Mouse (Mus musculus) CH12F3 (cell line): Measurements from ENCODE around the gene Ankef1.

Experiments
- in situ Hi-C: fragments of 300-500 bp; cut with MboI; formaldehyde crosslinking; loops from 2 replicates; pipeline ENCODE4 v1.14.3; 2020; ENCODE audit warnings: low sequenced_read_pairs

The Ankef1 gene

DNA sequence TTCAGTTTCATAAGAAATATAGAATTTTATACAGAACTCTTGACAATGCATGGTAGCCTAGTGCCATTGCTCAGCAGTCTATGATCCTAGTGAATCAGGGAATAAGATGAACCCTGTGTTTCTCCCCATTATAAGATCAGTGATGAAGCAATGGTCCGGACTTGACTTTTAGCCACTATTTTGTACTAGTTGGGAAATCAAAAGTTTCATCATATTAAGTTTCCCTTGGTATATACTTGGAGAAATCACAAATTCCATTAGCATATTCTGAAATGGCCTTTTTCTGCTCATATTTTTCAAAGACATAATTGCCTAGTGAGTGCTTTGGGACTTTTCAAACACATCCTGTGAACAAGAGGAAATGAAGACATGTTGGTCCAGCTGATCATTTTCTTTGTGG lies at the start of gene Ankef1:
Ankef1 (plus strand) TSS at position 260 of the 400 bp plus-strand sequence.
- in situ Hi-C loops = no loop called here

DNA sequence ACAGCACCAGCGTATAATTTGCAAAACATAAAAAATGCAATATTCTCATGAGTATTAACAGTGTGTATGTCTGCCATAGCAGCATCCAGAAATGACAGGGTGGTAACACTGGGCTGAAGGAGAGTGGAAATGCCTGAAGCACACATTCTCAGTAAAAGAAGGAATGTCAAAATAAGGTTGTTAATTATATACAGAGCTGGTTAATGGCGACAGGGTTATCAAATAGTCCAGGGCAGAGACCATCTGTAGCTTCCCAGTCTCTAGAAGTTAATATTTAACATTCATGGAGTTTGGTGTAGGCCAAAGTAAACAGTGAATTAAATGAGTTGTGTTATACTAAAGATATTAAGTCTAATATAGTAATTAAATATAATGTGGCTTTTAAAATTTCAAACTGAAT lies 45.2 kb upstream of the Ankef1 start:
- in situ Hi-C loops = no loop called here

DNA sequence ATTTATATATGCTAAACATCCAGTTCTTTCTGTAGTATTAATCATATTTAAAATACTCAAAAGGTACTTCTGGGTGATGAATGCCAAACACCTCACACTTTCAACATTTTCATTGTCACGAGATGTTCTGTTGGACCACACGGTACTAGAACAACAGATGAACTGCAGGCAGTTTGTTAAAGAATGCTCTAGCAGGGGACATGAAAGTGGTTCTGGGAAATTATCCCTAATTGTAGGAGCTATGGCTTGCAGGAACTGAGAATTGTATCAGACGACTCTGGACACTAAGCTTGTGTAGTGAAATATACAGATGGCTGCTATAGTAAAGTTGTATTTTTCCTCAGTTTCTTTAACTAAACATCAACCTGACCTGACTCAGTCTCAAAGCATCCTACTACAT lies 44.8 kb upstream of the Ankef1 start:
- in situ Hi-C loops = no loop called here

DNA sequence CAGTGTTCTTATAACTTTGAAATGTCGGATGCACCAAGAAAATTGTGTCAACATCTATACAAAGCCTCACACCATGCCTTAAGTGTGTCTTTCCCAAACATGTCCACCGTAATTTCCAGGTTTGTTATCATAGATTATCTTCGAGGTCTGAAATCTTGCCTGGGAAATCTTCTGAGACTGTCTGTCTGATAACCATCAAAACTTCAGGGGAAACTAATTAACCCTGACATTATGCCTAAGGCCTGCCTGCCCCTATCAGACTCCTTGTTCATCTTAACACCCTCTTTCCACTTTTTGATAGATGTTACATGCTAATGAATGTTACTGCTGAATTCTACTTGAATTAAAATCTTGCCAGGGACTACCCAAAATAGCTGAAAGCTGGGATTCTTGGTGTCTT lies 24.1 kb upstream of the Ankef1 start:
- in situ Hi-C loops = no loop called here

DNA sequence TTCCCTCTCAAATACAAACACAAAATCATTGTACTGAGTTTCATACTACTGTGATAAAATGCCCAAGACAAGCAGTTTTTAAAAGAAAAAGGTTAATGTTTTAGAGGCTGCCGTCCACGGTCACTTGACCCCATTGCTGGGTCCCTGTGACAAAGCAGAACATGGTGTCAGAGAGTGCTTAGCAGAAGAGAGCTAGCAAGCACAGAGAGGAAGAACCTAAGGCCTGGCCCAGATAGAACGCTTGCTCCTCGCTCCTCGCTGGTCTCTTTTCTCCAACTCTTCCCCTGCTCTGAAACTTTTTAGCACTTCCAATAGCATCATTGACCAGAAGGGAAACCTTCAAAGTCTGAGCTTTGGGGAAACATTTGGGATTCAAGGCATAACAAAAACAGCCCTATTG lies 19.4 kb upstream of the Ankef1 start:
- in situ Hi-C loops = no loop called here

DNA sequence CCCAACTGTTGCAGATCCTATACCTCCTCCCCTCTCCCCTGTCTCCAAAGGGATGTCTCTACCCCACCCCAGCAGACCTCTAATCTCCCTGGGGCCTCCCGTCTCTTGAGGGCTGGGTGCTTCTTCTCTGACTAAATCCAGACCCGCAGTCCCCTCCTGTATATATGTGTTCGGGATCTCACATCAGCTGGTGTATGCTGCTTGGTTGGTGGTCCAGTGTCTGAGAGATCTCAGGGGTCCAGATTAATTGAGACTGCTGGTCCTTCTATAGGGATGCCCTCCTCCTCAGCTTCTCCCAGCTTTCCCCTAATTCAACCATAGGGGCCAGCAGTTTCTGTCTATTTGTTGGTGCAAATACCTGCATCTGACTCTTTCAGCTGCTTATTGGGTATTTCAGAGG lies 18.7 kb upstream of the Ankef1 start:
- in situ Hi-C loops = no loop called here

DNA sequence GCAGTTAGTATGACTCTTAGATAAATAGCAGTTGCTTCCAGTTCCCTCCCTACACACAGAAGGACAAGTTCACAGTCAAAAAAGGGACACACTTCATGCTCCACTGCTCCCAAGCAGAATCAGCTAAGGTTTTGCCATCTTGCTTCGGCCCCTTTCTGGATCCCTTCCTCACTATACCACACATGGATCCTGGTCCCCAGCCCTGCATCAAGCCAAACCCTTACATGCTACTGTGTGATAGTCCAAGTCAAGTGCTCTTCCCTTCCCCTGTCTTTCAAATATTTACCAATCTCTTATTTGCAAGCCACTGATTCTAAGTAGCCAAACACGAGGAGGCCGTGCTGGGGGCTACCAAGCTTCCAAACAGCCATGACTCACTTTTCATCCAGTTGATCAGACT lies 16.8 kb upstream of the Ankef1 start:
- in situ Hi-C loops = no loop called here

DNA sequence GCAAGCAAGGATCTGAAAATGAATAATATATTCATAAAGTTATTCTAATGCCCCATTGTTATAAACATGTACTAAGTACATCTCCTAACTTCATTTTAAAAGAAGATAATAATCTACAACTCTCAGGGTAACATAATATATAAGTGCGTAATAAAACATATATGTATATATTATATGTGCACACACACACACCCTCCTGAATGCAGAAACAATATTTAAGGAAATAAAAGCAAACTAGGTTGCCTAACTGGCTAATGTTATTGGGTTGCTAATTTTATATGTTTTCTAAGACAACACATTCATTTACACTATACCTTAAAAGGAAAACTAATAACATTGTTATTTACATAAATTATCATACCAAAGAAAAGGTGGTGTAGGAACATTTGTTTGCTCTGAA lies 16.3 kb upstream of the Ankef1 start:
- in situ Hi-C loops = no loop called here

DNA sequence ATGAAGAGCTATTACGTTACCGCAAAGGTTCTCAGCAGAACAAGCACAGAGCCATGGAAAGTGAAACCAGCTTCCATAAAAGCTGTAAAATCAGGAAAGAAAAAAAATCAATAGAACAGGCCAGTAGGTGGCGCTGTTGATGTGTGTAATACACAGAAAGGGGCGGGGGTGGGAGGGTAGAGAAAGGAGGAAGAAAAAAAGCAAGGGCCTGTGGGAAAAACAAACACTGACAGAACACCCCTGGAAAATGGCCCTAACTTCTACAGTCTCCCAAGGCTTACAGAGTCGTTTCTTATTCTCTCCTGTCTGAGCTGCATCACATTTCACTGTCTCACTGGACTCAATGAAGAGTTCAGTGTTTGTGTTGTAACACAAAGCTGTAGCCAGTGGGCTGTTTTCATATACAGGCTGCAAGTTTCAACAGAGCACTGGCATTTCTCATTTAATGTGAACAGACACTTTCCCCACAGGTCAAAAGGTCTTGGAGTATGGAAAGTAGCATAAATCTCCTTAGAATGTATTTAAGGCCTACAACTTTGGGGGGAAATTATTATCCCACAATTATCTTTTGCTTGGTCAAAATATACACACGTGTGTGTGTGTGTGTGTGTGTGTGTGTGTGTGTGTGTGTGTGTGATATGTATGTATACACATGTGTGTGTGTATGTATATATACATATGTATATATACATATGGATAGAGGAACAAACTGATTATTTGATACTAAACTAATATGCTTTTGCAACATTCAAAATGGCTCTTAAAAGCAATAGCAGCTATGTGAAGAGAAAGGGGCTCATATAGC lies 15.7 kb upstream of the Ankef1 start:
- in situ Hi-C loops = no loop called here

DNA sequence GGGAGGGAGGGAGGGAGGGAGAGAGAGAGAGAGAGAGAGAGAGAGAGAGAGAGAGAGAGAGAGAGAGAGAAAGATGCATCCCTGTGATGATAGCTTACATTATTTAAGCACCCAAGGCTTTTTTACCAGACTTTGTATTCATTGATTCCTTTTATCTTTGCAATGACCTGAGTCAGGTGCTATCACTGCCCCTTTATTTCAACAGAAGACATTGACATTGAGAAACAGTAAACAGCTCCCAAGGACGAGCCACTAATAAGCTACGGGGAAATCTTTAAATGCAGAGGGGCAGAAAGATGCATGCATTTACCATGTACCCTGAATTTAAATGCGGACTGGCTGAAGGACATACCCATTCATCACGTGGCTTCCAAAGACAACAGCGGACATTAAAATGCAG lies 14.7 kb upstream of the Ankef1 start:
- in situ Hi-C loops = no loop called here

DNA sequence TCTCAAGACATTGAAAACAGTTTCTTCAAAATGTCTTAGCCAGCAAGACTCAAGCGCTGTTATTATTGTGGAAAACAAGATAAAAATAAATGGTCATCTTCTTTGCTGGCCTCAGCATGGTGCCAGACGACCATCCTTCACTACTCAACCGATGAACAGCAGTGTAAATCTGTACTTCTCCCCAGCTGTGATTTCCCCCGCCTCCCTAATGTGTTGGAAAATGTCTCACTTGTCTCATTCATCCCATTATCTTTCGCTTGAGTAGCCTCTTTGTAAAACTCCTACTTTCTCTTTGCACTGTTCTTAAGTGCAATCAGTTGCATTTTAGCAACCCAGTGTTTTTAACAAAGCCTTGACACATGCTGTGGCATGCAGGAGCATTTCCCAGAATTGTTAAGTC lies 9.4 kb downstream of the Ankef1 start:
- in situ Hi-C loops = no loop called here

DNA sequence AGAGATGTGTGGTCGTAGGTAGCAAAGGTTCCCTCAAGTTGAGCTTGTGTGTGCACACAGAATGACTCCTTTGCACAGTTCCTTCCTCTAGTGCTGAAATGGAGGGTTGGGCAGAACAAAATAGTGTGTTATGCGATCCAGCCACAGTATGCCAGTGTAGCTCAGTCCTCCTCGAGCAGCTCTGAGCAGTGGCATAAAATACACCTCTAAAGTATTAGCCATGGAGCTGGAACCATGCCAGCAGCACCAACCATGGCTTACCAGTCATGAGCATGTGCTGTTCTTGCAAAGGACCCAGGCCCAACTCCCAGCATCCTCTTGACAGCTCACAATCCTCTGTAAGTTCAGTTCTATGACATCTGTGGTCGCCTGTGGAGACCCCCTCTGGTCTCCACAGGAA lies 10.0 kb downstream of the Ankef1 start:
- in situ Hi-C loops = no loop called here

DNA sequence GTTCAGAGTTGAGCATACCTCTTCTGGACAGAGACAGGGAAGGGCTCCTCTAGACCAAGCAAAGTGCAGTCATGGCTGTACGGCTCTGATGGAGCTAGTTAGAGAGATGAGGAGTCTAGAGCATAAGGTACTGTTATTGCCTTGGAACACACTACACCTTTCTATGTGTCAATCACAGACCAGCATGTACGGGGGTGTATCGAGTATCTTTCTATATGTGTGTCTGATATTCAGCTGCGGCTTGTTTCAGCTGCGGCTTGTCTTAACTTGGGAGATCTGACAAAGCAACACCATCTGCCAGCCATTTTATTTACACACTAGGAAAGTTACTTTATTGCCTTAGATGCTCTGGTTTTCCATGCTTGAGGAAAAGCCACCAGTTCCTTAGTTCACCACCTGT lies 11.1 kb downstream of the Ankef1 start:
- in situ Hi-C loops = no loop called here

DNA sequence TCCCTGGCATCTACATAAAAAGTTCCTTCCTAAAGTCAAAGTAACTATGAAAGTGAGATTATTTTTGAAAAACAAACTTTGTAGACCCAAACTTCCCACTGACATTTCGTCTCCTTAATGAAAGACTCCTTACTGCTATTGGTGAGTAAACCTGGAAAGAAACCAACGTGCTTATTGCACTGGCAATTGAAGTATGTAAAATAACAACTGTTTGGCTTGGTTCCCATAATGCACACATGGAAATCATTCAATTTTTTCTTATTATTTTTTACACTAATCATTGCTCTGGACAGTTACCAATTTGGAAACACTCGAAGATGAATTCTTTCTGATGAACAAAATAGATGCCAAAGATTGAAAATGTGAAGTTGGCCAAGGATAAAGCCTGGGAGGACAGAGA lies 12.1 kb downstream of the Ankef1 start:
- in situ Hi-C loops = no loop called here

DNA sequence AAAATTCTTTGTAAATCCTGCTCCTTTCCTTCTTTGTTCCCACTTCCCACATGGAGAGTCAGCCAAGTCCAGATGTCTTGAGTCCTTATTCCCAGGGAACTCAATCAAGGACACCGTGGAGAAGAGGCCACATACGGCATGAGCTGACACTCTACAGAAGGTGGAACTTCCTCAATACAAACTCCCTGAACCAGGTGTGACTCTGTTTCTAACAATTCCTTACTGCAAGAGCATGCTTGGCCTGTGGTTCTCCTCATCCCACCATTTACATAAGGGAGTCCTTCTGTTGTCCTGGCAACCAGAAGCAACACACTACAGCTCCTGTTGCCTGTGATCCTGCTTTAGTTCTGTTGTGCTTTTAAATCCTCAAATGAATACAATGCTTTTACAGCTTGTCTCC lies 13.8 kb downstream of the Ankef1 start:
- in situ Hi-C loops = no loop called here

DNA sequence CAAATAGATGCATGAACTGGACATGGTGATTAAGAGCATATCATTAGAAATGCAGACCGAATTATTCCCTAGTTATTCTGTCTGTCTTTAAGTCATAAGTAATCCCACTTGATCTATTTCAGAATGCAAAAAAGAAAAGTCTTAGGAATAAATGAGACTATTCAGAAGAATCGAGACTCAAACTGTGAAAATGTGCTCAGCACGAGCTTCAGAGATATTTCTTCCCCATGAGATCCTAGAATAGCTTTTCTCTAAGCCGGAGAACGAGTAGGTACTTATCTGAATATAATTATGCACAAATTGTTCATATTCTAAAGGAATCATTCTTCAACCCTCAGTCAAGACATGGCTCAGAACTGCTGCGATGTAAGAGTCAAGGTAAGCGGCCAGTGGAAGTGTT lies 27.2 kb downstream of the Ankef1 start:
- in situ Hi-C loops = no loop called here

DNA sequence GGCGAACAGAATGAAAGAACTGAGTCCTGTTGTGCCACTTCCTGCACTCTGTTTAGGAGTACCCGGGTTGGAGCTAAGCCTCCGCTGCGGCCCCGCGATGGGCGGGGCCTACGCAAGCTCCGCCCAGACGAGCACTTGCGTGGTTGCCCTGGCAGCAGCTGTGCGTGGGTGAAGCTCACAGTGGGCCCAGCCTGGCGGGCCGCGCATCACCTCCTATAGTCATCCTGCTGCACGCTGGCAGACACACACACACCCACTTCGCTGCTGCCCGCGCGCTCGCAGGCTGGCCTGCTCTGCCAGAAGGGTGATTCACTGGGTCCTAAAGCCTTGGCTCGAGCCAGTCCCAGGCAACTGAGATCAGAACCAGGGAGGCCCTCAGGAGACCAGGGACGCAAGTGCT lies 30.3 kb downstream of the Ankef1 start:
- in situ Hi-C loops = no loop called here

DNA sequence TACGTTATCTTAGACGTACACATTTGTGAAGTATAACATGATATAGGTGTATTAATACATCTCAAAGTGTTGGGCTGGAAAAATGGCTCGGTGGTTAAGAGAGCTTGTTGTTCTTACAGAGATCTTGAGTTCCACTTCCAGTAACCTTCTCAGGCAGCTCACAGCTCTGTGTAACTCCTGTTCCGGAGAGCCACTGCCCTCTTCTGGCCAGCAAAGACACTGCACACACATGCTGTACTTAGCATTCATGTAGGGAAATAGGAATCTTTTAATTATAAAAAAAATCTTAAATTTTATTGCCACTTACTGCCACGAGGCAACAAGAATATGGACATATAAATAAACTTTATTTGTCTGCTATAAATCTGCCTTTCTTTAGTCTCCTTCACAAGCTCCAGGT lies 56.3 kb downstream of the Ankef1 start:
- in situ Hi-C loops = no loop called here

DNA sequence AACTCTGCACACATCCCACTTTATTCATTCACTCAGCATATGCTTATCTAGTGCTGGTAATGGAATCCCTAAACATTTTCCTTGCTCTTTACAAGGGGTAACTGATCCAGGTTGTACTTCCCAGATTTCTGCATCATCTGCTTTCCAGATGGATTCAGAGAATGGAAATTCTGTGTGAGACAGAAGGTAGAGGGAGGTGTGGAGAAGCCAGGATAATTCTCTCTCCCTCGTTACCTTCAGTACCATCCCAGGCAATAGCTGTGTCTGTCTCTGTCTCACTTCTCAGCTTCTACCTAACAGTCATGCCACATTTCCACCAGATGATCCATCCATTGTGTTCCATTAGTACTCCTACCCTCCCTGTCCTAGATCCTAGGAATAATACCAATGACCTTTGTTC lies 60.6 kb downstream of the Ankef1 start:
- in situ Hi-C loops = no loop called here

DNA sequence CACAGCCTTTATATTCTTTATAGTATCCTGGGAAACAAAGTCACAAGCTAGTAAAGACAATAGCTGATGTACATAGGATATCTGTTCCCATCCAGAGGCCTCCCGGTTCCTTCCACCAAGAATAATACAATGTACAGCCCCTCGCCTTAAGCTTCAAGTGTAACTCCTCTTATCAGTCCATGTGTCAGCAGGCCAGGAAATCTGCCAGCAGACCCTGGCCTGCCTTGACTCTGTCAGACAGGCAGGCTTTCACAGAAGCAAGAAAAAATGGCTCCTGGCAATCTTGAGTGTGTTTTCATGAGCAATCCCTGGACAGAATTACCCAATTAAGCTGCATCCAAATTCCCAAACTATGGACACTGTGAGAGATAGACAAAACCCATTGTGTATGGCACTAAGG lies 69.1 kb downstream of the Ankef1 start:
- in situ Hi-C loops = no loop called here

DNA sequence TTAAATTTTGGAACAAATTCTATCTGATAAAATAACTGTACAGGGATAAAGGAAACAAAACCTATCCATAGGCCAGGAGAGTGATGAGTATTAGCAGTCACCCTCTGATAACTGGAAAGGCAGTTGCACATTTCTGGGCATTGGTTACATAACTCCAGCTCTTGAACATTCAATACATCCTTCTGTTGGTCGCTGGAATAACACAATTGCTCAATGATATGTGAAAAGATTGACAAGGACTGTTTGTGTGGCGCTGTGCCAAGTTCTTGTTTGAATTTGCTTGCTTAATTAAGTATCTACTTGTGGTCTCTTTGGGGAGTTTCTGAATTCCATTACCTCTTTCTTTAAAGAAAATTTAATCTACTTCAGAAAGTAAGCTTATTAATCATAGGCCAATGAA lies 81.1 kb downstream of the Ankef1 start:
- in situ Hi-C loops = no loop called here

DNA sequence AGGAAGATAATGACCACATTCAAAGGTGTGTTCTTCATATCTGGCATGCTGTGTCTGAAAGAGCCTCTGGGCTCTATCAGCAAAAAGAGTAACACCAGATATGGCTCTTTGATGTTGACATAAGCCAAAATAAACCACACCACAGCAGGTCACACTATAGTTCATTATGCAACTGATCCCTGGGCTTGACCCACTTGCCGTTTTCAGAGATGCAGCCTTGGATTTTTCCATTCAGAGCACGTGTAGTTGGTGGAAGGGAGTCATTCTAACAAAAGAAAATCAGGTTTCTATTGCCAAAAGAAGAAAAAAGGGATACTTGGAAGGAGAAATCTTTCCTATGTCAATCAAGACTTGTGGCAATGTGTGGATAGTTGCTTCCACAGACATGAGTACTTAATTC lies 87.1 kb downstream of the Ankef1 start:
- in situ Hi-C loops = no loop called here

DNA sequence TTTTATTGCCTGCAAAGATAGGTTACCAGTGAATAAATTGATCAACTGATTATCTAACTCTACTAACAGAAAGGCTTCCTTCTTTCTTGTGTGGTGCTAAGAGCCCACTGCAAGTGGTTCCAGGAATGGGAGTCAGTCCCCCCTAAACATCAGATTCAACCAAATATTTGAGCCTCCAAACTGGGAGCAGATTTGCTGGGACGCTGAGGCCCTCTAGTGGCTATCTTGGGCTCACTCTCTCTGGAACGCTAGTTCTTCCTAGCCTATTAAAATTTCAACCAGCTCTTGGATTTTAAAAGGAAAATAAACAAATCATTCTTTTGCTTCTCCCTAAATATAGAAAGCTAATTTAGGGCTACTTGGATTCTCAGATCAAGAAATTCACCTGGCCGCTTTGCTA lies 94.7 kb downstream of the Ankef1 start:
- in situ Hi-C loops = no loop called here
